Mouse (Mus musculus) embryonic fibroblast, embryonic 13.5 days (primary cell): ENCODE measurements around the gene Erc2.

Experiments
- CTCF ChIP-seq: IDR thresholded peaks from 2 replicates; pipeline ENCODE4 v1.5.1; 2011; ENCODE audit warnings: mild to moderate bottlenecking, control low read depth, low read length, moderate library complexity, borderline replicate concordance; ENCODE audit not compliant: insufficient read depth
- POLR2A ChIP-seq: IDR thresholded peaks from 2 replicates; pipeline ENCODE4 v1.6.1; 2011; ENCODE audit warnings: low read depth, mild to moderate bottlenecking, control low read depth, low read length, moderate library complexity

- TF ChIP-seq POLR2A = no peak
- no peak for TF ChIP-seq CTCF
Measured at GRCm38 (mm10) chr14:28181070-28181825, 559.0 kb downstream of the Erc2 start.
